Mouse (Mus musculus): ENCODE measurements around the gene Plb1.

Plb1 gene

GRCm38 (mm10) chr5:32378546-32378945 is 146.0 kb downstream of the Plb1 start:
- no peak for DNase-seq (ENCODE audit: extremely low read depth, insufficient read length, low spot score)

- no peak for DNase-seq (ENCODE audit: extremely low read depth, insufficient read length, low spot score)
Observed at GRCm38 (mm10) chr5:32388656-32389055, 156.1 kb downstream of the Plb1 start.

- DNase-seq (ENCODE audit: extremely low read depth, insufficient read length, low spot score) = no peak
Observed at GRCm38 (mm10) chr5:32390295-32390694, 157.8 kb downstream of the Plb1 start.

- no peak for DNase-seq (ENCODE audit: extremely low read depth, insufficient read length, low spot score)
Observed at GRCm38 (mm10) chr5:32392281-32392680, 159.8 kb downstream of the Plb1 start.

GRCm38 (mm10) chr5:32394586-32394985 is 162.1 kb downstream of the Plb1 start:
- no peak for DNase-seq (ENCODE audit: extremely low read depth, insufficient read length, low spot score)

GRCm38 (mm10) chr5:32395101-32395892 is 162.8 kb downstream of the Plb1 start:
- no peak for DNase-seq (ENCODE audit: extremely low read depth, insufficient read length, low spot score)

- no peak for DNase-seq (ENCODE audit: extremely low read depth, insufficient read length, low spot score)
Observed at GRCm38 (mm10) chr5:32397719-32398118, 165.2 kb downstream of the Plb1 start.

- no peak for DNase-seq (ENCODE audit: extremely low read depth, insufficient read length, low spot score)
Observed at GRCm38 (mm10) chr5:32400926-32401325, 168.4 kb downstream of the Plb1 start.

GRCm38 (mm10) chr5:32403082-32403953 is 170.8 kb downstream of the Plb1 start:
- no peak for DNase-seq (ENCODE audit: extremely low read depth, insufficient read length, low spot score)

GRCm38 (mm10) chr5:32405199-32405855 is 172.8 kb downstream of the Plb1 start:
- DNase-seq (ENCODE audit: extremely low read depth, insufficient read length, low spot score) = peak; percentile 27

- DNase-seq (ENCODE audit: extremely low read depth, insufficient read length, low spot score) = no peak
Observed at GRCm38 (mm10) chr5:32408771-32409170, 176.3 kb downstream of the Plb1 start.

GRCm38 (mm10) chr5:32409747-32410146 is 177.2 kb downstream of the Plb1 start:
- no peak for DNase-seq (ENCODE audit: extremely low read depth, insufficient read length, low spot score)

GRCm38 (mm10) chr5:32410954-32411688 is 178.6 kb downstream of the Plb1 start:
- no peak for DNase-seq (ENCODE audit: extremely low read depth, insufficient read length, low spot score)

- peak; percentile 49 for DNase-seq (ENCODE audit: extremely low read depth, insufficient read length, low spot score)
Observed at GRCm38 (mm10) chr5:32412186-32412950, 179.9 kb downstream of the Plb1 start.

GRCm38 (mm10) chr5:32413083-32413482 is 180.6 kb downstream of the Plb1 start:
- DNase-seq (ENCODE audit: extremely low read depth, insufficient read length, low spot score) = no peak

GRCm38 (mm10) chr5:32413569-32413968 is 181.1 kb downstream of the Plb1 start:
- DNase-seq (ENCODE audit: extremely low read depth, insufficient read length, low spot score) = no peak

- DNase-seq (ENCODE audit: extremely low read depth, insufficient read length, low spot score) = no peak
Observed at GRCm38 (mm10) chr5:32414461-32414985, 182.0 kb downstream of the Plb1 start.

GRCm38 (mm10) chr5:32415554-32415953 is 183.0 kb downstream of the Plb1 start:
- no peak for DNase-seq (ENCODE audit: extremely low read depth, insufficient read length, low spot score)

All from 3134 (cell line).